Comparison of ENCODE assay signal across 8 mouse cellular contexts in the genomic region with DNA sequence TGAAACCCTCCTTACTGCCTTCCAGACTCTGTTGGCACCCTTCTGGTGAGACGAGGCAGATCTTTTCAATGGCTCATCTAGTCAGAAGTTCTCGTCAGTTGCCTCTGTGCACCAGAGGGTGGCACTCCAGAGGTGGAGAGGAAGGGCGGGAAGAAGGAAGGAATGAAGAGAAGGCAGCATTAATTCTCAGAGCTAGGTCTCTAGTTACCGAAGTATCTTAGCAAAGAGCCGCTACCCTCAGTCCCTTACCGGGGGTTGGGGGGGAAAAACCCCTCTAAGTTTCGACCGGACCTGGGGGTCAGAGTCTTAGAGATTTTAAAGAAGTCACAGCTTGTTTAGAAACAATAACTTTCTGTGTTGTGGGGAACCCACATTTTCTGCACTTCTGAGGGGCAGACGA. TPM values are rescaled to one million over a fixed set of nuclear protein-coding genes. Genes with fewer than 3 reads are reported as not detected.
DNase-seq lines count a peak whose midpoint lies in the region; ATAC-seq and TF ChIP-seq lines count a peak whose summit lies in the region.

No protein-coding gene starts in this region.

- peaks cover 22% of the 10 kb centered on the region for H3K4me1 ChIP-seq in embryonic facial prominence, embryonic 14.5 days (ENCODE audit: control insufficient read depth, insufficient read depth, low read length)
- peaks cover 30% of the 10 kb centered on the region for H3K4me1 ChIP-seq in heart, postnatal 0 days (ENCODE audit: control insufficient read depth, insufficient read depth)
- peaks cover 17% of the 10 kb centered on the region; the same call in 1 of the 2 replicates for H3K4me1 ChIP-seq in lung, postnatal 0 days (ENCODE audit: insufficient read depth, low read depth, low read length)

- H3K9ac ChIP-seq in embryonic facial prominence, embryonic 14.5 days (ENCODE audit: low read depth, low read length) = no peak overlapping the region
- no peak overlapping the region for H3K9ac ChIP-seq in heart, postnatal 0 days (replicated peaks; ENCODE audit: low read depth, low read length)
- no peak overlapping the region for H3K9ac ChIP-seq in lung, postnatal 0 days (replicated peaks; ENCODE audit: low read depth)

- H3K4me3 ChIP-seq in embryonic facial prominence, embryonic 14.5 days (ENCODE audit: low read depth, low read length) = peak overlapping the region; percentile 28
- peak overlapping the region; percentile 67 for H3K4me3 ChIP-seq in heart, postnatal 0 days (ENCODE audit: low read depth, low read length)
- H3K4me3 ChIP-seq in lung, postnatal 0 days (ENCODE audit: low read depth, low read length) = no peak overlapping the region

- no peaks in the 10 kb centered on the region for H3K9me3 ChIP-seq in embryonic facial prominence, embryonic 14.5 days (ENCODE audit: control insufficient read depth, low read length)
- H3K9me3 ChIP-seq in heart, postnatal 0 days (replicated peaks; ENCODE audit: control insufficient read depth, low read length) = no peaks in the 10 kb centered on the region
- H3K9me3 ChIP-seq in lung, postnatal 0 days (ENCODE audit: low read length) = no peaks in the 10 kb centered on the region

- TF ChIP-seq EP300 in heart, postnatal 0 days (IDR thresholded peaks at IDR 0.05; ENCODE audit: low read depth) = no peak
- no peak for TF ChIP-seq EP300 in lung, postnatal 0 days (IDR thresholded peaks at IDR 0.05)

- ATAC-seq in embryonic facial prominence, embryonic 14.5 days (ENCODE audit: low read depth) = no peak
- no peak for ATAC-seq in heart, postnatal 0 days (ENCODE audit: insufficient read depth, low read depth)
- no peak for ATAC-seq in lung, postnatal 0 days

- no peaks in the 10 kb centered on the region for H3K36me3 ChIP-seq in embryonic facial prominence, embryonic 14.5 days (ENCODE audit: control insufficient read depth, insufficient read depth, low read length)
- no peaks in the 10 kb centered on the region for H3K36me3 ChIP-seq in heart, postnatal 0 days (replicated peaks; ENCODE audit: control insufficient read depth, insufficient read depth, low read length)
- H3K36me3 ChIP-seq in lung, postnatal 0 days (ENCODE audit: insufficient read depth, low read length) = no peaks in the 10 kb centered on the region

- peak; percentile 75 for DNase-seq in CD4-positive helper T cell, adult 2 months (ENCODE audit: low read depth, low spot score)
- peak; percentile 45 to 61 for DNase-seq in adrenal gland, adult 18-20 months (ENCODE audit: low spot score in 2 of 2)
- peak; percentile 80 for DNase-seq in embryonic facial prominence, embryonic 14.5 days (ENCODE audit: low spot score)
- peak; percentile 85 for DNase-seq in heart, postnatal 0 days (ENCODE audit: low spot score)
- DNase-seq in kidney, postnatal 36 days = peak; percentile 50 to 77
- peak; percentile 91 for DNase-seq in lung, postnatal 0 days (ENCODE audit: low spot score)
- peak; percentile 32 for DNase-seq in ovary, adult 18-20 months (ENCODE audit: low spot score)
- DNase-seq in thymus, postnatal 4 days = peak; percentile 86

- TF ChIP-seq CTCF in heart, postnatal 0 days (IDR thresholded peaks at IDR 0.05; ENCODE audit: low read depth) = peak; percentile 87
- TF ChIP-seq CTCF in lung, postnatal 0 days (IDR thresholded peaks at IDR 0.05) = peak; percentile 95

- WGBS in embryonic facial prominence, embryonic 14.5 days = under 1% methylated on average over 9 of the region's 9 CpGs
- WGBS in heart, postnatal 0 days = under 1% methylated on average over 9 of the region's 9 CpGs
- WGBS in lung, postnatal 0 days = 1% methylated on average over 9 of the region's 9 CpGs

- H3K27ac ChIP-seq in embryonic facial prominence, embryonic 14.5 days (replicated peaks; ENCODE audit: low read depth, low read length) = no peak overlapping the region
- no peak overlapping the region for H3K27ac ChIP-seq in heart, postnatal 0 days (ENCODE audit: low read depth)
- H3K27ac ChIP-seq in lung, postnatal 0 days (ENCODE audit: low read length) = no peak overlapping the region

- H3K27me3 ChIP-seq in embryonic facial prominence, embryonic 14.5 days (replicated peaks; ENCODE audit: control insufficient read depth, insufficient read depth, low read length) = peaks cover 30% of the 10 kb centered on the region
- 0 out of 2 replicates have a peak, but pooled peaks cover 9% of the 10 kb centered on the region for H3K27me3 ChIP-seq in heart, postnatal 0 days (ENCODE audit: control insufficient read depth, insufficient read depth, low read length)
- no peaks in the 10 kb centered on the region for H3K27me3 ChIP-seq in lung, postnatal 0 days (replicated peaks; ENCODE audit: insufficient read depth, low read length)

- H3K4me2 ChIP-seq in embryonic facial prominence, embryonic 14.5 days (ENCODE audit: low read depth, low read length) = peak overlapping the region; percentile 98
- peak overlapping the region; percentile 89 for H3K4me2 ChIP-seq in heart, postnatal 0 days (ENCODE audit: low read depth, low read length)
- peak overlapping the region; percentile 94 for H3K4me2 ChIP-seq in lung, postnatal 0 days (replicated peaks; ENCODE audit: low read depth, low read length)

RNA-seq across cellular contexts. Expression of a gene that starts 3.3 kb away (rescaled TPM):
- 10 to 100 TPM; 10.7 to 23.0 TPM for total RNA-seq in adrenal gland, adult 18-20 months (2021)
- polyA plus RNA-seq in embryonic facial prominence, embryonic 14.5 days (2014; fragmentation: Nextera tagmentation; extraction: Ambion mirVana) = 13.3 and 15.0 TPM in 2 replicates
- 26.1 and 26.6 TPM in 2 replicates for total RNA-seq in heart, postnatal 0 days (2014; rRNA removed; ENCODE audit: low replicate concordance)
- polyA plus RNA-seq in heart, postnatal 0 days (2015; fragmentation: Nextera tagmentation; extraction: Ambion mirVana) = 18.2 and 22.4 TPM in 2 replicates
- polyA plus RNA-seq in lung, postnatal 0 days (2015; fragmentation: Nextera tagmentation; extraction: Ambion mirVana) = 18.5 and 18.6 TPM in 2 replicates

Comparison
In these comparisons a context has a peak if more than half of its experiments do, and no peak if none do; other contexts are left out.
1. DNase-seq: peak in every context shown above with its lines; median percentile 91 in lung, postnatal 0 days; 86 in thymus, postnatal 4 days; 85 in heart, postnatal 0 days; 80 in embryonic facial prominence, embryonic 14.5 days; 75 in CD4-positive helper T cell, adult 2 months; 64 in kidney, postnatal 36 days; 53 in adrenal gland, adult 18-20 months; 32 in ovary, adult 18-20 months.